Mouse (Mus musculus) heart, embryonic 14.5 days (tissue): ENCODE measurements around the gene C330021F23Rik. TPM values are rescaled to one million over a fixed set of nuclear protein-coding genes. Genes with fewer than 3 reads are reported as not detected.

ENCODE experiments used
- ATAC-seq: fragments of 200-750 bp; cut with Nextera tagmentation; 2 replicates; pipeline ENCODE4 v1.8.0; 2017; ENCODE audit warnings: low read depth, moderate TSS enrichment; ENCODE audit not compliant: insufficient number of reproducible peaks, insufficient read depth, low FRiP score
- H3K27ac ChIP-seq, 2 experiments: fragments of 200-500 bp in 1 of 2; fragments of 300-500 bp in 1 of 2; sonication (generic) in 1 of 2; replicated peaks in 1 of 2; 2 replicates each; pipeline ENCODE4 v1.5.1; 2012 to 2014; ENCODE audit warnings: low read depth in 2 of 2, low read length in 2 of 2, control low read depth in 1 of 2, mild to moderate bottlenecking in 1 of 2, mixed read lengths in 1 of 2; ENCODE audit not compliant: control insufficient read depth in 1 of 2, insufficient read depth in 1 of 2
- H3K27me3 ChIP-seq: fragments of 300-500 bp; sonication (generic); 2 replicates; pipeline ENCODE4 v1.6.1; 2014; ENCODE audit warnings: mild to moderate bottlenecking, low read length, control low read depth; ENCODE audit not compliant: control insufficient read depth, insufficient read depth
- H3K36me3 ChIP-seq: fragments of 300-500 bp; sonication (generic); 2 replicates; pipeline ENCODE4 v1.6.1; 2014; ENCODE audit warnings: mild to moderate bottlenecking, control low read depth, low read length, mixed read lengths; ENCODE audit not compliant: control insufficient read depth, insufficient read depth
- H3K4me1 ChIP-seq, 2 experiments: fragments of 200-500 bp in 1 of 2; fragments of 300-500 bp in 1 of 2; sonication (generic) in 1 of 2; 2 replicates each; pipeline ENCODE4 v1.6.1; 2012 to 2014; ENCODE audit warnings: low read length in 2 of 2, control low read depth in 1 of 2, mixed read lengths in 1 of 2; ENCODE audit not compliant: control insufficient read depth in 2 of 2, insufficient read depth in 2 of 2
- H3K4me2 ChIP-seq: fragments of 300-500 bp; sonication (generic); 2 replicates; pipeline ENCODE4 v1.6.1; 2014; ENCODE audit warnings: mild to moderate bottlenecking, low read length
- H3K4me3 ChIP-seq, 2 experiments: fragments of 200-500 bp in 1 of 2; fragments of 300-500 bp in 1 of 2; sonication (generic) in 1 of 2; 2 replicates each; pipeline ENCODE4 v1.5.1; 2012 to 2014; ENCODE audit warnings: low read length in 2 of 2, mild to moderate bottlenecking in 2 of 2, control low read depth in 1 of 2, low read depth in 1 of 2, moderate library complexity in 1 of 2; ENCODE audit not compliant: control insufficient read depth in 1 of 2, insufficient read depth in 1 of 2
- H3K9ac ChIP-seq: fragments of 300-500 bp; sonication (generic); 2 replicates; pipeline ENCODE4 v1.6.1; 2014; ENCODE audit warnings: mild to moderate bottlenecking, low read length
- H3K9me3 ChIP-seq: fragments of 300-500 bp; sonication (generic); 2 replicates; pipeline ENCODE4 v1.6.1; 2016; ENCODE audit warnings: low read length, control low read depth; ENCODE audit not compliant: control insufficient read depth
- WGBS: fragments of 180-500 bp; shearing (Covaris S2); extraction: QIAGEN DNeasy Blood & Tissue Kit; methylation state at CpG from one replicate; pipeline ENCODE4 v1.1.7; 2014; 5-methylcytosine and 5-hydroxymethylcytosine counted together
- polyA plus RNA-seq: library from polyadenylated mRNA; unstranded; fragments of >200 nt; fragmentation: Nextera tagmentation; extraction: Ambion mirVana; gene quantifications from 2 replicates; pipeline ENCODE4 v1.2.1, GENCODE M21; 2014

The C330021F23Rik gene
- polyA plus RNA-seq, 1 experiment from 2014 or later, result 8.5 TPM

GRCm38 (mm10) chr8:3539146-3539545, 28.6 kb upstream of the C330021F23Rik start:
- Histone ChIP-seq H3K9ac (no peak overlapping the region), H3K27ac (no peak overlapping the region), H3K4me2 (no peak overlapping the region), H3K9me3 (no peaks in the 10 kb centered on the region), H3K36me3 (peaks cover 85% of the 10 kb centered on the region), H3K4me1 (no peaks in the 10 kb centered on the region), H3K27me3 (no peaks in the 10 kb centered on the region), H3K4me3 (no peak overlapping the region)
- WGBS, result 68% methylated on average over 7 of the region's 7 CpGs
- ATAC-seq, result no peak

- H3K9ac ChIP-seq, result no peak overlapping the region
- no peak overlapping the region for H3K27ac ChIP-seq
- H3K4me3 ChIP-seq, result no peak overlapping the region
- H3K27me3 ChIP-seq, result no peaks in the 10 kb centered on the region
- no peaks in the 10 kb centered on the region for H3K9me3 ChIP-seq
- WGBS, result 90% methylated on average over 4 of the region's 4 CpGs
- ATAC-seq, result no peak
- H3K4me2 ChIP-seq, result no peak overlapping the region
- H3K4me1 ChIP-seq, result no peaks in the 10 kb centered on the region
- peaks cover 93% of the 10 kb centered on the region for H3K36me3 ChIP-seq
Observed at GRCm38 (mm10) chr8:3540076-3540475, 27.7 kb upstream of the C330021F23Rik start.

- 84% methylated on average over 2 of the region's 2 CpGs for WGBS
- peaks cover 35% of the 10 kb centered on the region for H3K36me3 ChIP-seq
- no peak overlapping the region for H3K27ac ChIP-seq
- ATAC-seq, result no peak
- no peaks in the 10 kb centered on the region for H3K4me1 ChIP-seq
- no peak overlapping the region for H3K4me3 ChIP-seq
- H3K9ac ChIP-seq, result no peak overlapping the region
- H3K9me3 ChIP-seq, result no peaks in the 10 kb centered on the region
- no peaks in the 10 kb centered on the region for H3K27me3 ChIP-seq
- no peak overlapping the region for H3K4me2 ChIP-seq
Observed at GRCm38 (mm10) chr8:3546511-3546910, 21.3 kb upstream of the C330021F23Rik start.

GRCm38 (mm10) chr8:3552240-3552639, 15.6 kb upstream of the C330021F23Rik start:
- H3K4me3 ChIP-seq, result no peak overlapping the region
- H3K9ac ChIP-seq, result no peak overlapping the region
- WGBS, result 85% methylated on average over 1 of the region's 1 CpGs
- H3K27ac ChIP-seq, result no peak overlapping the region
- no peaks in the 10 kb centered on the region for H3K9me3 ChIP-seq
- H3K27me3 ChIP-seq, result no peaks in the 10 kb centered on the region
- no peaks in the 10 kb centered on the region for H3K36me3 ChIP-seq
- no peak overlapping the region for H3K4me2 ChIP-seq
- ATAC-seq, result no peak
- no peaks in the 10 kb centered on the region for H3K4me1 ChIP-seq

- Histone ChIP-seq H3K4me3 (no peak overlapping the region), H3K27ac (no peak overlapping the region), H3K27me3 (no peaks in the 10 kb centered on the region), H3K4me1 (no peaks in the 10 kb centered on the region), H3K9ac (no peak overlapping the region), H3K4me2 (no peak overlapping the region), H3K9me3 (no peaks in the 10 kb centered on the region), H3K36me3 (no peaks in the 10 kb centered on the region)
- 62% methylated on average over 4 of the region's 4 CpGs for WGBS
- ATAC-seq, result peak; percentile 79; the same call in 1 of the 2 replicates
Observed at GRCm38 (mm10) chr8:3556114-3556513, 11.7 kb upstream of the C330021F23Rik start.

GRCm38 (mm10) chr8:3568378-3568777, 588 bp downstream of the C330021F23Rik start:
- Histone ChIP-seq H3K27ac (no peak overlapping the region), H3K9ac (peak overlapping the region; percentile 52), H3K27me3 (no peaks in the 10 kb centered on the region), H3K4me1 (peaks cover 0 to 4% of the 10 kb centered on the region in 2 experiments; a peak in 1 of 4 replicates), H3K4me3 (peak overlapping the region; percentile 17 to 23), H3K9me3 (no peaks in the 10 kb centered on the region), H3K4me2 (peak overlapping the region; percentile 60), H3K36me3 (no peaks in the 10 kb centered on the region)
- no peak for ATAC-seq
- 14% methylated on average over 7 of the region's 7 CpGs for WGBS

GRCm38 (mm10) chr8:3569784-3570183, 2.0 kb downstream of the C330021F23Rik start:
- WGBS, result 90% methylated on average over 5 of the region's 5 CpGs
- Histone ChIP-seq H3K4me1 (peaks cover 0 to 4% of the 10 kb centered on the region in 2 experiments; a peak in 1 of 4 replicates), H3K9me3 (no peaks in the 10 kb centered on the region), H3K4me2 (no peak overlapping the region), H3K36me3 (no peaks in the 10 kb centered on the region), H3K27ac (no peak overlapping the region), H3K27me3 (no peaks in the 10 kb centered on the region), H3K4me3 (no peak overlapping the region), H3K9ac (no peak overlapping the region)
- ATAC-seq, result no peak

- Histone ChIP-seq H3K9me3 (no peaks in the 10 kb centered on the region), H3K4me1 (no peaks in the 10 kb centered on the region), H3K27ac (no peak overlapping the region), H3K27me3 (no peaks in the 10 kb centered on the region), H3K36me3 (no peaks in the 10 kb centered on the region), H3K4me2 (no peak overlapping the region), H3K9ac (no peak overlapping the region), H3K4me3 (no peak overlapping the region)
- ATAC-seq, result no peak
- WGBS, result 85% methylated on average over 3 of the region's 3 CpGs
Observed at GRCm38 (mm10) chr8:3574546-3574945, 6.8 kb downstream of the C330021F23Rik start.
